Mouse (Mus musculus) megakaryocyte-erythroid progenitor cell, adult 5-6 weeks (primary cell): ENCODE measurements at regions not wholly inside any gene's neighbourhood (a gene's known extent, or its start where the extent isn't known, plus 50 kb on each side); places are given as distances from the start of the nearest gene placed in this dataset.

Experiments
- ATAC-seq: replicated peaks from 2 replicates; pipeline ENCODE4 v1.8.0; 2016; ENCODE audit warnings: mild to moderate bottlenecking, inconsistent platforms; ENCODE audit not compliant: severe bottlenecking, poor library complexity, low FRiP score, low TSS enrichment

- no peak for ATAC-seq
Measured at GRCm38 (mm10) chr8:113916649-113917048, 68.1 kb upstream of the Adamts18 start.

- ATAC-seq: no peak
Measured at GRCm38 (mm10) chr8:113917197-113917596, 68.7 kb upstream of the Adamts18 start.

GRCm38 (mm10) chr8:113920306-113920705 is 71.8 kb upstream of the Adamts18 start:
- ATAC-seq: no peak

GRCm38 (mm10) chr8:113923381-113923780 is 74.8 kb upstream of the Adamts18 start:
- no peak for ATAC-seq

GRCm38 (mm10) chr8:113953721-113954120 is 105.2 kb upstream of the Adamts18 start:
- ATAC-seq: no peak

GRCm38 (mm10) chr8:113956439-113957043 is 108.0 kb upstream of the Adamts18 start:
- ATAC-seq: no peak

- no peak for ATAC-seq
Measured at GRCm38 (mm10) chr8:113957821-113958220, 109.3 kb upstream of the Adamts18 start.

- no peak for ATAC-seq
Measured at GRCm38 (mm10) chr8:113975810-113976209, 127.3 kb upstream of the Adamts18 start.

- ATAC-seq: no peak
Measured at GRCm38 (mm10) chr8:113976626-113977025, 128.1 kb upstream of the Adamts18 start.

- ATAC-seq: no peak
Measured at GRCm38 (mm10) chr8:113977072-113977471, 128.5 kb upstream of the Adamts18 start.

- no peak for ATAC-seq
Measured at GRCm38 (mm10) chr8:113978946-113979345, 130.4 kb upstream of the Adamts18 start.

- no peak for ATAC-seq
Measured at GRCm38 (mm10) chr8:113979837-113980236, 131.3 kb upstream of the Adamts18 start.

GRCm38 (mm10) chr8:113981339-113981738 is 132.8 kb upstream of the Adamts18 start:
- no peak for ATAC-seq

GRCm38 (mm10) chr8:113984845-113985244 is 136.3 kb upstream of the Adamts18 start:
- peak; percentile 87 for ATAC-seq

- ATAC-seq: no peak
Measured at GRCm38 (mm10) chr8:113985471-113985870, 136.9 kb upstream of the Adamts18 start.

GRCm38 (mm10) chr8:113985948-113986347 is 137.4 kb upstream of the Adamts18 start:
- ATAC-seq: no peak

- no peak for ATAC-seq
Measured at GRCm38 (mm10) chr8:113990718-113991117, 142.2 kb upstream of the Adamts18 start.

- ATAC-seq: no peak
Measured at GRCm38 (mm10) chr8:113998881-113999280, 134.5 kb upstream of the Nudt7 start.

- no peak for ATAC-seq
Measured at GRCm38 (mm10) chr8:114001674-114002073, 131.7 kb upstream of the Nudt7 start.

GRCm38 (mm10) chr8:114004436-114004835 is 128.9 kb upstream of the Nudt7 start:
- ATAC-seq: no peak

GRCm38 (mm10) chr8:114006587-114006986 is 126.8 kb upstream of the Nudt7 start:
- ATAC-seq: no peak

- ATAC-seq: no peak
Measured at GRCm38 (mm10) chr8:114007103-114007502, 126.3 kb upstream of the Nudt7 start.
